Mouse (Mus musculus) thymus, postnatal 0 days (tissue): ENCODE results near the gene Ran. TPM values are rescaled to one million over a fixed set of nuclear protein-coding genes. Genes with fewer than 3 reads are reported as not detected.

ENCODE experiments used
- DNase-seq: peaks from one replicate; pipeline ENCODE4 v3.0.0-alpha.2; 2015; ENCODE audit warnings: low spot score
- polyA plus RNA-seq: library from polyadenylated mRNA; unstranded; fragments of >200 nt; fragmentation: Nextera tagmentation; extraction: Ambion mirVana; gene quantifications from 2 replicates; pipeline ENCODE4 v1.2.1, GENCODE M21; 2015

The Ran gene
- polyA plus RNA-seq, 1 experiment from 2014 or later: 586 TPM

DNA sequence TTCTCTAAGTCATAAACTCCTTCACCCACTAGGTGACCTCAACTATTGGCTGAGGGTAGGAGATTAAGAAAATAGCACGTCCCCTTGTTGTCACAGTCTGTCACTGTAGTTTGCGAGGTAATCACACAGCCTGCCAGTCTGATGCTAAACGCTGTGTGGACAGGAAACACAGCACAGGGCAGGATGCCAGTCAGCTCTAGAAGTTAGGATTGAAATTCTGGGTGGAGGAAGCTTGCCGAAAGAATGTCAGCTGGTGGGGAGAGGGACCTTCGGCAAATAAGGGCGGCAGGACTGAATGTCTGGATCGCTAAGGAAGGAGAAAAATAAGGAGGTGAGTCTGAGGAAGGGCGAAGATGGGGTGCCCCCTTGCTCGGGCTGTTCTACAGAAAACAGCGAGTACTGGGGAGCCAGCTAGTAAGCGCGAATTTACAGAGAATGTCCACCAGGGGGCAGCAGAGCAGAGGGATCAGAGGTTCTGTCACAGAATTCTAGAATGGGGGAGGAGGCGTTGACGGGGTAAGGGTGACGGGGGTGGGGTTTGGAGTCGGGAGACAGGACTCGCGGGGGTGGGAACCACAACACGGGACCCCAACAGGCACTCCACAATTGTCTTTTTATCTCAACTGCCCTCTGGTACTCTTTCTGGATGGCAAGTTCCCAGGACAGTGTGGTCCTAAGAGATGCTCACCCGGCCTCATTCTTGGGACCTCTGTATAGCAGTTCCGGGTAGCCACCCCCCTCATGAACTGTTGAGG lies 43.3 kb downstream of the Ran start:
- DNase-seq: peak; percentile 67

DNA sequence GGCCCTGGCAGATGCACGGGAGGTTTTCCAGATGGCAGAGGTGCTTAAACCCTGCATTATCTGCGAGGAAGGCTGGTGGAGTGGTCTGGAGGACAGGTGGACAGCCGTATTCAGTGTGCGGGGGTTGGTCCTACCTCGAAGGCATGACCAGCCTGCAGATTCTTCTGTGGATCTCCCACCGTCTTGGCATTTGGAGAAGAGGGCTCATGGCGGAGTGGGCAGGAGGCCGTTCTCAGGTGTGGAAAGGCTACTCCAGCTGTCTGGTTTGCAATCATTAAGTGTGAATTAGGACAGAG lies 43.9 kb downstream of the Ran start:
- no peak for DNase-seq

DNA sequence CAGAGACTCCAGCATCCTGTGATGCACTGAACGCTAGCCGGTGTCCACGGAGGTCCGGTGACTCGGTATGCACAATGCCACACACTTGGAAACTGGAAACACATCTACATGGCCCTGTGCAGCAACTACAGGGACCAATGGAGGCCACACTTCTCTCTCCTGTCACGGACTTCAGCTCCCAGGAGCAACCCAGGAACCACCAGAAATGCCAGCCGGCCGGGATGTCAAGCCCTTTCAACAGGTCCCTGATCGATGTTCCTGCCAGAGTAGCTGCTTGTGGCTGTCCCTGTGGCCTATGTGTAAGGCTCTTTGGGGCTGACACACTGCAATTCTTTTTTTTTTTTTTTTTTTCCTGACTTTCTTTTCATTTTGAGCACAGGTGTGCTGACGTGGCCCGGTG lies 44.3 kb downstream of the Ran start:
- DNase-seq: no peak

DNA sequence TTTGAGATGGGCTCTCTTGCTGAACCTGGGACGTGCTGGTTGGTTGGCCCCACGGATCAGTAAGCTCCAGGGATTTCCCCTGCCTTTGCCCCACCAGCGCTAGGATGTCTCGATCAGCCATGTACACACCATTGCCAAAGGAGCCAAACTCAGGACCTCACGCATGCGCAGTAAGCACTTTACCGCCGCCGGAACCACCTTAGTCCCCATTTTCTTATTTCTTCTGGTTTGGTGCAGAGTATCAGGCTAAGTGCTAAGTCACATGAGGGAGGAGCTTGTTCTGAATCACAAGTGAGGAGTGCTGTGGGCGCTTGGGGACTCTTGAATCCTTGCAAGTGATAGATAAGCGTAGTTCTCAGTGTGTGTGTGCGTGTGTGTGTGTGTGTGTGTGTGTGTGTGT lies 45.4 kb downstream of the Ran start:
- no peak for DNase-seq

DNA sequence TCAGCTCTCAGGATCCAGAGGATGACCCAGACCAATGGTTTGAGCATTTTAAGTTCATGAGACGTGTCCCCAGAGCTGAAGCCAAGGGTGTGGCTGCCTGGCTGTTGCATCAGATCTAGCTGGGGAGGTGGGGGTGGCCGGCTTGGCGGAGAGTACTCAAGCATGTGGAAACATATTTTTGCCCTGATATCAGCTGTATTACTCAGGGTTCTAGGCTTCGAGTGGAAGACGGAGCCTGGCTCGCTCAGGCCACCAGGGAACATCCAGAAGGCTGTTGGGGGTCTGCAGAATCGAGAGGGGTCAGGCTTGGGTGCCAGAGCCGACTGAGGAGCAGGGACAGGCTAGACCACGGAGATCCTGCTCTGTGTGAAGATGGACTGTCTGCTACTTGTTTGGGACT lies 46.1 kb downstream of the Ran start:
- DNase-seq: no peak

DNA sequence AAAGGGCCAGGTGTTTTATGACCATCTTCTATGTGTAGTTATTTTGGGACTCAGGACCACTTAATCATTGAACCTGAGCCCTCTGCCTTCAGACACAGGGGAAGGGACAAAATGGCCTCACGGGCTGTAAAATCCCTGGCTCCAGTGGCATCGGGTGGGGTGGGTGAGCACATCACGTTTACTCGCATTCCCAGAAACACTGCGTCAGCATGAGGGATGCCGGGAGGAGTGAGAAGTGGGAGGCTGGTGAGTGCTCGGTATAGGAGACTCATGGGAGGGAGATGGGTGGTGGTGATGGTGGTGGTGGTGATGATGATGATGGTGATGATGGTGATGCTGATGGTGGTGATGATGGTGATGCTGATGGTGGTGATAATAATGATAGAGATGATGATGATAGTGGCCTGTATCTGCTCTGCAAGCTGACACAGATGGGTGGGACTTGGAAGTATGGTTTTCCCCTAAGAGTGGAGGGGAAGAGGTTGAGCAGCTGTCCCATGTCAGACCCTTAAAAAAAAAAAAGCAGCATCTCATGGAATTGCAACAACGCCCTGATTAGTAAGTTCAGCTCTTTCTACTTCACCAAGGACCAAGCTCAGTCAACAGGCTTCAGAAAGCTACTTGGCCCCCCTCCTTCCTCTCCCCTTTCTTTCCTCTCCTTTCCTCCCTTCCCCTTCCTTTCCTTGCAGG lies 46.8 kb downstream of the Ran start:
- DNase-seq: no peak

DNA sequence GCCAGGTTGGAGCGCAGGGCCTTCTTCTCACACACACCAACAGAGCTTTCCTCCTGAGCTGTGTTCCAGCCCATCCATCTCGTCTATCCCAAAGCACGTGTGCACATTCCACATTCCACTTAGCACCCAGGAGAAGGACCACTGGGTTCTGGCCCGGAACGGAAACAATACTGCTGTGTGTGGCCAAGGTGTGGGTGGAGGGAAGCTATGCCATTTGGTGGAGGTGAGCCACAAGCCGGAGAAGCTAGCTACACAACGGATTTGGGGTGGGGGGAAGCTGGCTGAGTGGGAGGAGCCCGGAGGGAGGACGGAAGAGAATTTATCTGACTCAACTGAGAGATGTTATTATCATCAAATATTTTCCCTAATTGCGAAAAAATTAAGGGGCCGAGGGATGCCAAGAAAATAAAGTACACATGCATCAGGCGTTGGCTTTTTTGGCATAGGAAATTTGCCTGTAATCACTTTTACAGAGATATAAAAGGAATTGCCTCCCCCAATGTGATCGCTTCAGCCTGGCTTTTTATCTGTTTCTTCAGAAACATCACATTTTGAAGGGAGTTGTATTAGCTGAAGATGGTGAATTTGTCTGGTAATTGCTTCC lies 47.5 kb downstream of the Ran start:
- no peak for DNase-seq

DNA sequence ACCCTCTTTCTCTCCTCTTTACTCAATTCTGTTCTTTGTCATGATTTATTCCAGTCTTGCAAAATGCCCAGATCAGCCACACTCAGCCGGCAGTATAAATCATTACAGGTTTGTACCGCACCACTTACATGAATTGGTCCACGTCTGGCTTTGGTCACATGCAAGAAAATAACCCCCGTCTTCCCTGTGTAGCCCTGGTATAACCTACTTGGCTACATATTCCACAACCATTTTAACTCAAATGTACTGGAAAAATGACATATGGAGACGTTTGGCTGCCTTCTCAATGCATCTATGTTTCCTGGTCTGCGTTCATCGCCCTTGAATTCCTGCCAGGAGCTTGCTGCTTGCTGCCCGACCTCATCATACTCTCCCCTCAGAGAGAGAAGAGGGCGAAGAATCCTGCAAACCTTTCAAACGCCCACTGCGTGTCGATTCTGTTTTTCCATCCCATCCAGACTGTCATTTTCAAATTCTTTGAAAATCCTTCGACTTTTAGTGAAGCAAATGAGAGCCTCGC lies 52.0 kb downstream of the Ran start:
- no peak for DNase-seq

DNA sequence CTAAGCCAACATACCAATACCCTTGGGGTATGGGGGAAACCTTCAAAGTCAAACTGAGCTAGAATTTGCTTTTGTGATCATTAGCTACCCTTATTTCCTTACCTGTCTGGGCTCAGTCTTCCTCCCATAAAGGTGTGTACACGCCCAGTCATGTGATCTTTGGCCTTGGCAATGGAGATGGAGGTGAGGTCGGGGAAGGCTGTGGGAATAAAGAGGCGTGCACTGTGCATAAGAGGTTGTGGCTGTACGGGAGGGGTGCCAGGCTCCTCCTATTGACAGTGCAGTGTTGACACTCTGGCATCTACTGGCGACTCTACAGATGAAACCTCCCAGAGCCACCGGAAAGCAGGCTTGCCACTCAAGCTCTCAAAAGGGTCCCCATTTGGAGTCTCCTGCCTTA lies 53.5 kb downstream of the Ran start:
- DNase-seq: no peak

Other genes with a start within 250 kb of the Ran start
- 0.04 TPM in 1 of 2 replicates, not detected in the other for gene Rimbp2, start 66.6 kb upstream of the Ran start, polyA plus RNA-seq
- gene Stx2, start 11.5 kb upstream of the Ran start, polyA plus RNA-seq: 12.6 and 13.7 TPM in 2 replicates
- 0.68 and 0.72 TPM in 2 replicates for gene Adgrd1, start 76.7 kb downstream of the Ran start, polyA plus RNA-seq